Mouse (Mus musculus) kidney, postnatal 36 days (tissue): ENCODE measurements around the gene Katnal1.

Experiments used
- DNase-seq, 2 experiments: peaks; one replicate each; pipeline ENCODE4 v3.0.0; 2021 to 2022; ENCODE audit warnings: mixed read lengths in 2 of 2

Katnal1 gene

DNA sequence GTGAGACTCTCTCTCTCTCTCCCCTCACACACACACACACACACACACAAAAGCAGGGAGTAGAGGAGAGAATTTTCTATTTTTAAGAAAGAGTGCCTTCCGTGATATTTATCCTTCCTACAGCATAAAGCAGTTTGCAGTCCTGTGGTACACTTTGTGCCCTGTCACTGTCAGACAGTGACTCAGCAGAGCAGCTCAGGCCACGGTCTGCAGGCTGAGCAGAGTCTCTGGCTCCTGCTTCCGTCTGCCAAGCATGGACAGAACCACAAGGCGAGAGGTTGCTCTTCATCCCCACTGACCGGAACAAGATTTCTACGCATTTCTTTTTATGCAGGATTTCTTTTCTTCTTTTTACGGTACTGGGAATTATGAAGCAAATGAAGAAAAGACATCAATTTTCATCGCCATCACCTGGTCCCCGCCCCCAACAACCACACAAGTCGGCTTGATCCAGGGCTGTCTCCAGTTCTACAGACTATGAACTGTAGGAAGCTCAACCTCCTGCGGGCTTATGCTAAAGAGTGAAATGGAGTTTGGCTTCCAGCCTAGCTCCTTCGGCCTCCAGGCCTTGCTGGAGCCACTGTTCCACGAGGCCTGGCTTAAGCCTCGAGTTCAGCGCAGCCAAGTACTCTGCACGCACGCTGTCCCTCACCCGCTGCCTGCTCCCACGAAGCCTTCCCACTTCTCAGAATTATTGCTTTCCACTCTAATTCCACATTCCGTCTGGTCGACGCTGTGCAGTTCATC lies 25.4 kb upstream of the Katnal1 start:
- peak in 1 of 2 experiments; percentile 51 for DNase-seq

DNA sequence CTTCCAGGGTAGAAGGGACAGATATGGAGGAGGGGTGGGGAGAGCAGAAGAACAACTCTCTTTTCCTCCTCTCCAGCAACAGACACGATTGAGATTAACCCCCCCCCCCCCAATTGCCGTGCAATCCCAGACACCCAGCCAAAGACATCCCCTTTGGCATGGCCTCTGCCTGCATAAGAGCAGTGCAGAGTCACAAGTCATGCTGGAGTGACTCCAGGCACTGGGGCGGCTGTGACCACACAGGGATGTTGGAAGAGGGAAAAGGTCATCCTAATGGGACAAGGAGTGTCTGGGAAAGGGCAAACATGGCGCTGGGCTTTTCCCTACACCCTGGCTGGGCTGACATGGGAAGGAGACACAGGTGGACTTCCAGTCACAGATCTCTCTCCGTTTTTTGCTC lies 24.0 kb upstream of the Katnal1 start:
- peak; percentile 84 to 85 for DNase-seq

DNA sequence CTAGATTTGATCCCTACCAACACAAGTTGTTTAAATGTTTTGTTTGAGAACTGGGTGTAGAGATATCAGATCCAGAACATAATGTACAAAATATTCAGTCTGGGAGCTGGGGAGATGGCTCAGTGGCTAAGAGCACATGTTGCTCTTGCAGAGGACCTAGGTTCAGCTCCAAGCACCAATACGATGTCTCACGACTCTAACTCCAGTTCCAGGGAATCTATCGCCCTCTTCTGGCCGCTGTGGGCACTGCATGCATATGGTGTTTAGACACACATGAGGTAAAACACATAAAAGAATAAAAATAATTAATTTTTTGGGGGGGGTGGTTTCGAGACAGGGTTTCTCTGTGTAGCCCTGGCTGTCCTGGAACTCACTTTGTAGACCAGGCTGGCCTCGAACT lies 23.3 kb upstream of the Katnal1 start:
- peak in 1 of 2 experiments; percentile 73 for DNase-seq

DNA sequence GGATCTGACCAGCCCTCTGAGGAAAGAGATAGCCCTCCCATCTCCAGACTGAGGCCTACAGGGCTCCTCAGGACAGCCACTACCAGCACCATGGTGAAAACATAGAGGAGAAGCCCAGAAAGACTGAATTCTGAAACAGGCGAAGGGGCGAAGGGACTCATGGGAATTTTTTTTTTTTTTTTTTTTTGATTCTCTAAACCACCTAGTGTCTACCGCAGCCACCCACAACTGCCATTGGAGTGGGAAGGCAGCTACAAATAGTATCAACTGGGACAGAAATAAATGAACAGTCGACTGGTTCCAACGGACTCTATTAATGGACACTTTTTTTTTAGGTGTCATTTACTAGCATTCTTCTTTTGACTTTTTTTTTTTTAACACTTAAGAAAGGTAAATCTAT lies 22.2 kb upstream of the Katnal1 start:
- no peak for DNase-seq

DNA sequence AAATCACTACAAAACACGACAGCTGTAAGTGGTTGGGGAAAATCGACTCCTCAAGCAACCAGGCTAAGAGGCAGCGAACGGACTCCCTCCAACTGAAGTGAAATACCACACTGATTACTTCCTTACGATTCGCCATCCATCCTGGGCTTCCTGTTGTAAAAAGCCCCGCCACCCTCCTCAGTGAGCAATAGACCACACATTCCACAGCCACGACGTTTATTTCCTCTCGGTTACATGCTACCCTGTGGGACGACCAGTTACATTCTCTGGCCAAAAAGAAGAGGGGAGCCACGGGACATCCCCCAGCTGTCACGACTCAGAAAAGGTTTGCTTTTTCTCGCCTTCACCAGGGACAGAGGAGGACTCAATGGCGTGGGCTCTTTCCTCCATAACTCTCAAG lies 20.9 kb upstream of the Katnal1 start:
- DNase-seq = peak in 1 of 2 experiments; percentile 11

DNA sequence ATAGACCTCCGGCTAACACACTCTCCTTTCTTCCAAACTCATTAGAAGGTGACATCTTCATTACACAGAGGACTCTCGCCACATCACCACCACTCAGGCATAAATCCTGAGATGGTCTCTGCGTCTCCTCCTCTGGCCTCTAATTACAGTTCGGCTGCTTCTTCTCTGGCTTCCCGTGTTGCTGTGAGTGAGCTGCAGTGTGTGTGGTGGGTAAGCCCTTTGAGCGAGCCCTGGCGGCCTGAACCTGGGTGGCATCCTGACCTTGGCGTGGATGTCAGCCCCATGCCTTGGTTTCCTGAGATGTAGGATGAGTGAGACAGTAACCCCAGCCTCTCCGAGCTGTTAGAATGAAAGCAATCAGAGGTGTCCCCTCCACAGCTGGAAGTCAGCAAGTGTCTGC lies 19.5 kb upstream of the Katnal1 start:
- DNase-seq = no peak

DNA sequence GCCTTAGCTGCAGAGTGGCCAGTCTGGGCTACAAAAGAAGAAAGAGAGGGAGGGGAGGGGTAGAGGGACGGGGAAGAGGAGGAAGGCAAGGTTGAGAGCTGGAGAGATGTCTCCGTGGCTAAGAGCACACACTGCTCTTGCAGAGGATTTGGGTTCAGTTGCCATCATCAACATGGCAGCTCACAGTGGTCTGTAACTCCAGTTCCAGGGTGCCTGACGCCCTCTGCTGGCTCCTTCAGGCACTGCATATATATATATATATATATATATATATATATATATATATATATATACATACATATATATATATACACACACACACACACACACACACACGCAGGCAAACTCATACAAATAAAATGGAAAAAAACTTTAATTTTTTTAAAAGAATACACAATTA lies 18.3 kb upstream of the Katnal1 start:
- DNase-seq = no peak

DNA sequence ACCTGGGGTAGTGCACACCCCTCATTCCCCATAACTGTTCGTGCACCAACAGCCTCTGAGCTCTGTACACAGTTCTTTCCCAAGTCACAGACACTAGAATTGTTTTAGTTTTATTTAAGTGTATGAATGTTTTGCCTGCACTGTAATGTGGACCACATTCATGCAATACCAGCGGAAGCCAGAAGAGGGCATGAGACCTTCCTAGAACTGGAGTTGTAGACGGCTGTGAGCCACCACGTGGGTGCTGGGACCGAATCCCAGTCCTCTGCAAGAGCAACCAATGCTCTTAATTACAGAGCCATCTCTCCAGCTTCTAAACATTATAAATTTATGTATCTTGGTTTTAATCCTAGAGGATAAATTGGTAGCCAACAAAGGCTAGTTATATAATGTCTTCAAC lies 17.7 kb upstream of the Katnal1 start:
- peak in 1 of 2 experiments; percentile 71 for DNase-seq

DNA sequence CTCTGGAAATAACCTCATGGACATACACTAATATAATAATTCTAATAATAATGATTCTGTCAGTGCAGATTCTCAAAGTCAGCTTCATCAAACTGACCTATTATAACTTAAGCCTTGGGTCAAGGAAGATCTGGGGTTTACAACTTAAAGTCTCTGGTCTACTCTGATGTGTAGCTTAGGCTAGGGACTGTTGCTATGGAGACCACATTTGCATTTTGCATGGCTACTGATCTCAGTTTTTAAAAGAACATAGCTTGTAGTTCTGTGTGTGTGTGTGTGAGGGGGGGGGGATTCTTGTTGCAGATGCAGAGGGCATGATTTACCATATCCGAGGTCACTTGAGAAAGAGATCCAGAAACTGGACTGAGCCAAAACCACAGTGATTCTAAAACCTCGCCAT lies 16.6 kb upstream of the Katnal1 start:
- DNase-seq = no peak

DNA sequence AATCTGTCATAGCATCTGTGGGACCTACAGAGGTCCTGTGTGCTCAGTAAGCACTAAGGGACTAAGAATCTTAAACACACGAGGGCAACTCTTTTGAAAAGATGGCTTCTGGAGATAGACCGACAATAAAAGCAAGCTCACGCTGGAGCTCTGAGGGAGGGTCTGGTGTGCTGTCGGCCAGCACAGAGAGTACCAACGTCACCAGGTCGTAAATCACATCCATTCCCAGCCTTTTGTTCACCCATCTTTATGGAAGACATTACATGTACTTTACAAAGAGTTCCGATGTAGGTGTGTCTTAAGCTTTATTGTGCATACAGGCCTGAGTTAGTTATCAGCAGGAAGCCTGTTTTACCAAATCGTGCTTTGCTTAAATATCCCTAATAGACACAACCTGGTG lies 14.9 kb upstream of the Katnal1 start:
- DNase-seq = no peak

DNA sequence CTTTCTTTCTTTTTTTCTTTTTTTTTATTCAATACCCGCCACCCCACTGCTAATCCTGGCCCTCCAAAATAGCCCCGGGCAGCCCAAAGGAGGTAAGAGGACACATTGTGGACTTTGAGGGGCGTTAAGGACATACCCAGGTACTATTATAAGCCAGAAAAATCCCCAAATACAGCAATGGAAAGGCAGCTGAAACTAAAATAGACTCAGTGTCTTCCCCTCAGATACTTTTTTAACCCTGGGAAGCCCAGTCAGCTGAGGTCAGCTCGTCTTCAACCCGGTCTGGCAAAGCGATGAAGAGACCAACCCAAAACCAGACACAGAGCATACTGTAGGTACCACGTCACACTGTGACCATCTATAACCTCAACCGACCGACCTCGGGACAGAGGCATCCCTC lies 14.3 kb upstream of the Katnal1 start:
- no peak for DNase-seq

DNA sequence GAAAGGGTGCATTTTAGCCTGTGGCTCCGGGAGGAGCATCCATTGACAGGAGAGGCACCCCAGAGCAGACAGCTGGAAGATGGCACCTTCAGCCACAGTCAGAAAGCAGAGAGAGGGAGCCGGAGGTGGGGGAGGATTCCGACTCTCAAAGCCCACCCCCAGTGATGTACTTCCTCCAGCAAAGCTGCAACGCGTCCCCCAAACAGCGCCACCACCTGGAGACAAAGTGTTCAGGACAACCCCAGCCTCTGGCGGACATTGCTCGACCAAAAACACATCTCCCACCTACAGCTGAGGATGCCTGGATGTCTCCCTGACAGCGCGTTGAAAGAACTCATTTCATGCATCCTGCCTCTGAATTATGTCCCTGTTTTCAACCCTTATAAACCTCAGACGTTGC lies 13.8 kb upstream of the Katnal1 start:
- no peak for DNase-seq

DNA sequence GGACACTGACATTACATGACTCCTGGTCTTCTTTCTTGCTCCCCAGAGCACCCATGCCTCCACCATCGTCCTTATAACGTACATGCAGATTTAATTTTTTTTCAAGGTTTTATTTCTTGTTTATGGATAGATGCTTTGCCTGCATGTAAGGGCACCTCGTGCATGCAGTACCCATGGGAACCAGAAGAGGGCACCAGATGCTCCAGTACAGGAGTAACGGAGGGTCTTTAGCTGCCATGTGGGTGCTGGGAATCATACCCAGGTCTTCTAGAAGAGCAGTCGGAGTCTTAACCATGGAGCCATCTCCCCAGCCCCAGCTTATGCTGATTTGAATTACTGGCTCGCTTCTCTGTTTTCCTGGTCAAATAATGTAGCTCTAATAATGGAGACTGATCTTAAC lies 13.2 kb upstream of the Katnal1 start:
- DNase-seq = peak in 1 of 2 experiments; percentile 34

DNA sequence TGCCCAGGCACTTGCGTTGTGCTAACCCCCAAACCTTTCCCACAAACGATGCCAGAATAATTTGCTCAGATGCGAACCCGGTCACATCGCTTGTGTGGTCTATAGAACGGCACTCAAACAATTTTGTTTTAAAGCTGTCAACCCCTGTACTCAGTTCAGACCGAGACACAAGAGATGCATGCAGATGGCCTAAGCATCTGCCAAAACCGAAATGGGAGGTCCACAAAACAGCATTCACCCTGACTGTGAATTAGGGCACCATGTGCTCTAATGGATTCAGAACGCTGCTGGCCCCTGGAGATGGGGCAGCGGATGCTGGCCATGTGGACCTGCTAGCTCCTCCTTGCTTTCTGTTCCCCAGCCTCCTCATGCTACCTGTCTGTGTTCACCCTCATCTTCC lies 12.7 kb upstream of the Katnal1 start:
- no peak for DNase-seq

DNA sequence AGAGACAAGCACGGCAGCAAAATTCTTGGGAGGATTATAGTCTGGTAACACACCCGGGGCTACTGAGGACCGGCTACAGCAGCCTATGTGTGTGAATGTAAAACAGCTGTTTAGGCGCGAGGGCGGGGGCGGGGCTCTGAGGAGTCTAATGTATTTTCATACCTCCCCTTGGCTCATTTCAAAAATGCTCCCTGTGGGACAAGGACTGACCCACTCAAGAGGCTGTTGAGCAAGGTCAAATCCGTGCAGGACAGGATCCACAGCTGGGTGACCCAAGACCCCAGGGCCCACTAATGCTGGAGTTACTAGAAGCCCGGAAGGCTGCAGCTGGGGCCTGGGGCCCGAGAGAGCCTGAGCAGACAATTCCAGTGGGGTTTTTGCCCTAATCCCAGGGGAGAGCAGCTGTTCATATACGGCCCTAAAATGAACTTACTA lies 10.8 kb upstream of the Katnal1 start:
- no peak for DNase-seq

DNA sequence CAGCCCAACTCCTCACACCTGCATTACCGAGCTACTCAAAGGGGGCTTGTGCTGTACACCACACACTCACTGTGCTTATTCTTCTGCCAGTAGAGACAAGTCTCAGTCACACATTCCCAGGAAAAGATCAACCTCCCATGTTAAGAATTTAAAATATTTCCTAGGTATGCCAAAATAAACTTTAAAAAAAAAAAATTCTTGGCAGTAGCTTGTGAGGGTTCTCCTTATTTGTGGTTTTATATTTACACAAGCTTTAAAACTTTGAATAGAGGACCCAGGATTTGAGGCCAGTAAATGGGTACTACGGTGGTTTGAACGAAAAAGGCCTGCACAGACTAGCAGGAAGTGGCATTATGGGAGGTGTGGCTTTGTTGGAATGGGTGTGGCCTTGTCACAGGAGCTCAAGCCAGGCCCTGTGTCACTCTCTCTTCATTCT lies 7.4 kb upstream of the Katnal1 start:
- peak; percentile 49 to 57 for DNase-seq

DNA sequence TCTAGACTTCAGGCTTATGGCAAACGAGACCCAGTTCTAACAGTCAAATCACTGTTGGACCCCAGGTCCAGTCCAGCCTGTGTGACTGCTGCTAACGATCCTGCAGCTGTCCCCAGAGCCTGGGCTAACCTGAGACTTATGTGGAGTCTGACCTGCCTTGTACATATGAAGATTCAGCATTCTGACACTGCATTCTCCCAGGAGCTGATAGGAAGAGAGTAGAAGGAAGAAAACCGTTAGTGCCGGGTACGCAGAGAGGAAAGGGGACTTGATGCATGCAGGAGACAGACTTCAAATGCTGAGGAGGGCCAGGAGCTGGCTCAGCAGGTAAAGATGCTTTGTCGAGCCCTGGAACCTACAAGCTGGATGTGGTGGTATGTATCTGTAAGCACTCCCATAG lies 6.8 kb upstream of the Katnal1 start:
- DNase-seq = no peak

DNA sequence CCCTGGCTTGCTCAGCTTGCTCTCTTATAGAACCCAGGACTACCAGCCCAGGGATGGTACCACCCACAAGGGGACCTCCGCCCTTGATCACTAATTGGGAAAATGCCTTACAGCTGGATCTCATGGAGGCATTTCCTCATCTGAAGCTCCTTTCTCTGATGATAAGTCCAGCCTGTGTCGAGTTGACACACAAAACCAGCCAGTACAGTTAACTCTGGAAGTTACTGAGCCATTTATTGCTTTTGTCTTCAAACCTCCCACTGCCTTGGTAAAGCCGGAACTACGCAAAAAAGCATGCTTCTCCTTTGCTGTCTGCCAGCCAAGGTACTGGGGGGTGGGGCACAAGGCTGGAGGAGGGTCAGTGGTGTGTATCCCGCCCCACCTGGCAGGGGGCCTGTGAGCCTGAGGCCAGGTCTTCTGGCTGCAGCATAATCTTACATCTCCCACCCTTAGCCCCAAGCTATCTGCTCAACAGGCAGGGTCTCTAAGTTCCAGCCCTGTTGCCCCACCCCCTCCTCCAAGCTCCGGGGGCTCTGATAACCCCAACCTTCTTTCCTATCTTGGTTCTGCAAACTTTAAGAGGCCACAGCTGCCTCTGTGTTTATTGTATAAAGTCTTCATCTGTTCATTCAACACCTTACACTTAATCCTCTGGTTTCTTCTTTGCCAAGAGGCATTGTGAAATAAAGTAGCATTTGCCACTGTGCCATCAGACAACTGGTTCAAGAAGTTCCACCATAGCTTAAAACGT lies 6.1 kb upstream of the Katnal1 start:
- peak in 1 of 2 experiments; percentile 72 for DNase-seq

DNA sequence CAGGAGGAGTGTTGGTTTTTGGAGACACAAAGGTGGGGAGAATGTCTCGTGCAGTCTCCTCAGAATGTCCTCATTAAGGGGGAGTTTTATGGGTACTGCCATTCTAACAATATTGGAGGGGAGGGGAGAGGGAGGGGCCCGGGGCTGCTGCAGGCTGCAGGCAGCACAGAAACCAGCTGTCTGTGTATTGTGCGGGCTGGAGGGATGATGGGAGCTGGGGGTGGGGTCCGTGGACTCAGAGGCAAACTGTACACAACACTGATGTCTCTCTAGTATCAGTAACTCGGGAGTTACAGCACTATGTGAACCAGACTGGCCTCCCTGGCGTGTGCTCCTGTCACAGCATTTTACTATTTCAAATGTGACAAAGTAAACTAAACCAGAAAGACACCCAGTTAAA lies 5.3 kb upstream of the Katnal1 start:
- no peak for DNase-seq

DNA sequence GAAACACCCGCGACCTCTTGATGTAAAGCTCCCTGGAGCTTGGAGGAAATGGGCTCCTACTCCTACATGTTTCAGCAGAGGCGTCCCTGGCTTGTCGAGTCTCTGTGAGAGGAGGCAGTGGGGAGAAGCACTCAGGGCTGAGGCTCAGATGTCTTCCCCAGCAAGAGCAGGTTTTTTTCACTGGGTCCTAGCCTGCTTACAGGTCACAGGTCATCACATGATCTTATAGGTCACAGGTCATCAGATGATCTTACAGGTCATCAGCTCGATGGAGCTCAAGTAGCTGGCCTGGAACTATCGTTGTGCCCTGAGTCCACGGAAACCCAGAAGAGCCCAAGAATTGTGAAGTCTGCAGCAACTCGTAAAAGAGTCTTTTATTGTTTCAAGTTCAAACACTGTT lies 4.6 kb upstream of the Katnal1 start:
- no peak for DNase-seq

DNA sequence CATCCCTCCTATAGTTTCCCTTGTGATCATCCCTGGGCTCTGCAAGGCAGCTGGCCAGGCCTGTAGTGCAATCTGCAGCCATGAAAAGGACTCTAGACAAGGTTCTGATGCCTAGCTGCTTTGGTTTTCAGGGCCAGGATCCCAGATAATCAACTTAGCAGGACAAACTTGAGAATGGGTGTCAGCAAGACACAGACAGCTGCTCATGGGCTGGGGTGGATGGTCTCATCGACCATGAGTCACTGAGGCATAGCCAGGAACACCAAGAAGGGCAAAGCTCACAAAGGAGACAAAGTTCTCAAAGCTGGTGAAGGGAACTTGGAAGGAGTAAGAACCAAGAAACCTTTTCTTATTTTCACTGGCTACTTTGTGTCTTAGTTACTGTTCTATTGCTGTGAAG lies 2.2 kb upstream of the Katnal1 start:
- peak; percentile 70 to 76 for DNase-seq

DNA sequence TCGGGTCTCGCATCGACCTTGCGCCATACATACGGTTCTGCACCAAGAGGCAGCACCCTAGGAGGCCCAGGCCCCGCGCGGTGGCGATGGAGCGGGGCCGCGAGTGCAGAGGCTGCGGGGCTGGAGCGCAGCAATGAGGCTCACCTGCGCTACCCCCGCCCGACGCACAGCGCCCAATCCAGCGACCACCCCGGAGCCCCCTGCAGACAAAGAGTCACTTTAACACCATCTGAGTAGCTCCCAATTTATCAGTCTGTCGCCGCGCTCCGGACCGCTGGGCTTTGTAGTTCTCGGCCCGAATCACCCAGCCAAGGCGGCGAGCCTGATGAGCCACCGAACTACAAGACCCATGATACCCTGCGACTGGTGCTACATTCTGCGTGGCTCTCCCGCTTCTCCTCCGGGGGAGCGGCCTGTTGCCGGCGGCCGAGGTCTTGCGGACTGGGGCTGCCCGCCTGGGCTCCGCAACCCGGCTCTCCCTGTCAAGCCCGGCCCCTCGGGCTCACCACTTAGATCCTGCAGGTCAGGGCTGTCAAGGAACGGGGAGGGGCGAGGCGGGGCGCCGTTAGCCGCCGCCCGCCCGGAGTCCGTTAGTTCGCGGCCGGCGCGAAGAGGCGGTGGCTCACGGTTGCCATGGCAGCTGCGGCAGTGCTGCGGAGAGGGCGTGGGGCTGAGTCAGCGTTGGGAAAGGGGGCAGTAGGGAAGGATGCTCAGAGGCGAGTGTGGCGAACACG lies 571 bp downstream of the Katnal1 start:
- peak; percentile 94 to 97 for DNase-seq

DNA sequence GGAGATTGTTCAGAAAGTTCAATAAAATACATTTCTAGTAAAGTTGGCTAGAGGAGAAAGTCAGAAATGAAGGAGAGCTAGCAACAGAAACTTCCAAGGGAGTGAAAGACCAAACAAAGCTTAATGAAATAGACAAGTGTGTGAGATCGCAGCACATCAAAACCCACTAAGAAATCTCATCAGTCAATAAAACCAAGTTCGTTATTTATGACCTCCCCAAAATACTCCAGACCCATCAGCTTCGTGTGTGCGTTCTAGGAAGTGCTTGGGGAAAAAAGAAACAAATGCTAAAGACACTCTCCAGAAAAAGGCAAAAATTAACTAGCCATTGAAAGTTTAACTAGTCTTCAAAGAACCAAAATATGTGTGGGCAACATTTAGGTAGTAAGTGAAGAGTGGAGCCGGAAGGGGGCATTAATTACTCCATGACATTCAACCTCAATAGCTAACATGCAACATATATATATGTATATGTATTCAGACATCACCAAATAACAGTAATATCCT lies 1.4 kb downstream of the Katnal1 start:
- no peak for DNase-seq
